Mouse (Mus musculus) cerebellum, adult 2 months (tissue): Measurements from ENCODE around the gene Ak3.

Source experiments
- CTCF ChIP-seq: fragments of 200-500 bp; IDR thresholded peaks from 2 replicates; pipeline ENCODE4 v1.5.1; 2011; ENCODE audit warnings: low read depth, mild to moderate bottlenecking, control low read depth, low read length, moderate library complexity, borderline replicate concordance; ENCODE audit not compliant: insufficient read depth
- POLR2A ChIP-seq: fragments of 200-500 bp; IDR thresholded peaks from 2 replicates; pipeline ENCODE4 v1.6.1; 2011; ENCODE audit warnings: low read length, control low read depth, borderline replicate concordance; ENCODE audit not compliant: insufficient read depth

DNA sequence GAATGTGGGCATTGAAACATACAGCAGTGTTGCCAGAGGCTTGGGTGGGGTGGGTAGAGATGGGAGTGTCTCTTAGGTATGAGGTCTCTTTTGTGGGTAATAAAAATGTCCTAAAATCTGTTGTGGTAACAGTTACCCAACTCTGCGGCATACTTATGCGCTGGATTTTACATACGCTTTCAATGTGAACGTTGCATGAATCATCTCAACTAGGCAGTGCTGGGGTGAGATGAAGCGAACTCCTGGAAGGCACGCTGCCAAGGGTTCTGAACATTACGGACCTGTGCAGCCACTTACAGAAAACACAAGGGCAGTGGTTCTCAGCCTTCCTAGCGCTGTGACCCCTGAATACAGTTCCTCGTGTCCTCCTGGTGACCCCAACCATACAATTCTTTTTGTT is 5.1 kb downstream of the Ak3 start:
- TF ChIP-seq POLR2A (no peak), CTCF (no peak)
